Mouse (Mus musculus) CD4-positive, CD25-positive, alpha-beta regulatory T cell, adult 4 months (primary cell): Measurements from ENCODE around the gene Tasp1. TPM values are rescaled to one million over a fixed set of nuclear protein-coding genes. Genes with fewer than 3 reads are reported as not detected.
"Not testable (repeated sequence)": the region's sequence is repeated elsewhere in the genome, so short reads cannot be mapped to it uniquely, and the experiment has no call there.

Source experiments
- ATAC-seq: one replicate; pipeline ENCODE4 v1.8.0; 2017
- polyA plus RNA-seq, 2 experiments: library from polyadenylated mRNA; unstranded; fragments of 100-300 nt; shearing (Covaris generic); gene quantifications; one replicate each; pipeline ENCODE4 v1.2.1; 2017

The Tasp1 gene
- polyA plus RNA-seq, 2 experiments from 2014 or later = 113 to 114 TPM

GRCm38 (mm10) chr2:139878052-139878621 is 188.5 kb downstream of the Tasp1 start:
- no peak for ATAC-seq

DNA sequence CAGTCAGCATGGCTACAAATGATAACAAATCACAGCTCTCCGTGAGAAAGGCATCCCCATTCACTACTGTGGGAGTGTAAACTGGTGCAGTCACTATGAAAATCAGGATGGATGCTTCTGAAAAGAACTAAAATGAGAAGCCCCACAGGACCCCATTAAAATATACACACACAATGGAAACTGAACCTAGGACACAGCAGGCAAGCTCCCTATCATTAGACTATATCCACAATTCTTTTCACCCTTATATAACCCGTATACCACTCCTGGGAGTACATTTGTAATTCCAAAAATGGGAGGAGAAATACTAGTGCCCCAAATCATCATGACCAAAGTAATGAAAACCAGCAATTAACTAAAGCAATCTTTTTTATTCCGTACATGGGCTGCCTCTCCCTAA is 190.7 kb downstream of the Tasp1 start:
- ATAC-seq = no peak

DNA sequence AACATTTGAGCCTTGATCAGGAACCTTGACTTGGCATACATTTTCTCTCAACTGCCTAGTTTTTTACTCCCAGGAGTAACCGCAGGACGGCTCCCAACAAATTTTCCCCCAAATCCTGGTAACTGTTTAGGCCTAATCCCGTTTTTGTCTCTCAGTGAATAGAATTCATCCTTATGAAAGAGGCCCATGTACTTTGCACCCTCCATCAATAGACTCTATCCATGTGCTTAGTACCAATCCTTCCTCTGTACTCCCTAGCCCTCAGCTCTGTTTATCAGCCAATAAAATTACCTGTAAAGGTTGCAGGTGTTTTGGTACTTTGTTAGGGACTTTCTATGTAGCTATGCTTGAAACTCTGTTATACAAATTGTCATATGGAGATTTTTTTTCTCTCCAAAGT is 192.4 kb downstream of the Tasp1 start:
- ATAC-seq = no peak

GRCm38 (mm10) chr2:139873762-139874161 is 192.8 kb downstream of the Tasp1 start:
- ATAC-seq = no peak

GRCm38 (mm10) chr2:139869071-139869470 is 197.5 kb downstream of the Tasp1 start:
- ATAC-seq = not testable (repeated sequence)

GRCm38 (mm10) chr2:139863396-139863795 is 203.2 kb downstream of the Tasp1 start:
- ATAC-seq = not testable (repeated sequence)

DNA sequence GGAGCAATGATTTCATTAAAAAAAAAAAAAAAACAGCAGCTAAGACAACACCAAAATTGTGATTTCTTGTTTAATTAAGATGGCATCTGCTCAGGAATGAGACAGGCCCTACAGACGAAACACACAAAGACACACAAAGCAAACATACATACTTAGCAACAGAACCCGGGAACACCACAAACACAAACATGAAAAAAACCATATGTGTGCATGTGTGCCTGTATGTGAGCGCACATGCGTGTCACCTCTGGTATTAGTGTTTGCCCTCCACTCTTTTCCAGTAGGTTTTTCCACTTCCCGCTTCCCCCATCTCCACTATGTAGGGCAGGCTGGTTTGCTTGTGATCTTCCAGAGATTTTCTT is 206.5 kb downstream of the Tasp1 start:
- ATAC-seq = no peak

DNA sequence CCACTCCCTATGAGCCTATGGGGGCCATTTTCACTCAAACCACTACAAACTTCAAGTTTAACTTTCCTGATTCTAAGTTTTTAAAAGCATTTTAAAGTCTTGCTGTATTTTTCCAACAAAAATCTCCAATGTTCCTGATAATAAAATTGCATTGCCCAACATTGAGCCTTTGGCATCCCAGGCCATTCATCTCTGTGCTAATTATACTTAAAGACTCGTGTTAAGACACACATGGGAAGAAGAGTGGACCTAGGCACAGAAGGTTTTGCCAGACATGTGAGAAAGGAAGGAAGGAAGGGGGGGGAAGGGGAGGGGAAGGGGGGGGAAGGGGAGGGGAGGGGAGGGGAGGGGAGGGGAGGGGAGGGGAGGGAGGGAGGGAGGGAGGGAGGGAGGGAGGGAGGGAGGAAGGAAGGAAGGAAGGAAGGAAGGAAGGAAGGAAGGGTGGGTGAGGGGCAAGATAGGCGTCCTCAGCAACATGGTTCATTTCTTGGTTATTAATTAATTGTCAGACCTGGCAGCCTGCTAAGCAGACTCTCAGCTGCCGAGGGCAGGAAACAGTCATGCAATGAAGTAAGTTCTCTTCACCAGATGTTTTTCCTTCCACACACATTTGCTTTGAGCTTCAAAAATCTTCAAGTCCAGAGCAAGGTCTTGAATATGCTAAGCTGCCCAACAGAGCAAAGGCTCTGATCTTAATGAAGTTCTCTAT is 207.0 kb downstream of the Tasp1 start:
- ATAC-seq = no peak

GRCm38 (mm10) chr2:139849621-139850020 is 217.0 kb downstream of the Tasp1 start:
- ATAC-seq = no peak

DNA sequence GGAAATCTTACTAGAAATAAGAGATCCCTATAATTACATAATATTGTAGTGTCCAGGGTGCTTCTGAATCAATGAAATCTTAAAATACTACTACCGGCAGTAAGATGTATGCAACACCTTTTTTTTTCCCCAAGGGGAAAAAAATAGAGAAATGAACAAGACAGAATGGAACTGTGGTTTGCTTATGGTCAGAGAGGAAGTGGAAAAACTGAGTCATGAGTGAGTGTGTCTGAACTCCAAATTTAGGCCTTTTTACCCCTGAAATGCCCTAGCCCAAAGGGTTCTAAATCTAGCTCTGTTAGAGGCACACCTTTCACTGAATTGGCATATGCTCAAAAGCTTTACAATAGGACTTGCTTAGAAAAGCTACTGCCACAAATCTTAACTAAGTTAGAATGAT is 225.2 kb downstream of the Tasp1 start:
- peak; percentile 80 for ATAC-seq

- ATAC-seq = peak; percentile 18
These were observed 225.7 kb downstream of the Tasp1 start for GRCm38 (mm10) chr2:139840941-139841340.

- ATAC-seq = no peak
These were observed 244.8 kb downstream of the Tasp1 start for GRCm38 (mm10) chr2:139821589-139822378.

DNA sequence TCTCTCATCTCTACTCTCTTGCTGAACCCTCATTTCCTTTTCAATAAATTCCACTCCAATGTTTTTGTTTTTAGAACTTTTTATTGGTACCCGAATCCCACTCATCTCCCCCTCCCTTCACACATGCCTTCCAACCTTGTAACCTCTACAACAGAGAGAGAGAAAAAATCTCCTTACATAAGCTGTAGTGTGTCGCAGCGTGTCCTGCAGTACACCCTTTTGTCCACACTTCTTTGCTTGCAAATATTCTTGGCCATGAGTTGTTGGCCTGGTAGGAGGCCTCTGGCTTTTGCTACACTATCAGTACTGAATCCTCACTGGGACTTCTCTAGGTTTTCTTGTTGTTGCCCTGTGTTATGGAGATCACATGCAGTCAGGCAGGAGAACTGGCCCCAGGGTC is 249.3 kb downstream of the Tasp1 start:
- no peak for ATAC-seq

DNA sequence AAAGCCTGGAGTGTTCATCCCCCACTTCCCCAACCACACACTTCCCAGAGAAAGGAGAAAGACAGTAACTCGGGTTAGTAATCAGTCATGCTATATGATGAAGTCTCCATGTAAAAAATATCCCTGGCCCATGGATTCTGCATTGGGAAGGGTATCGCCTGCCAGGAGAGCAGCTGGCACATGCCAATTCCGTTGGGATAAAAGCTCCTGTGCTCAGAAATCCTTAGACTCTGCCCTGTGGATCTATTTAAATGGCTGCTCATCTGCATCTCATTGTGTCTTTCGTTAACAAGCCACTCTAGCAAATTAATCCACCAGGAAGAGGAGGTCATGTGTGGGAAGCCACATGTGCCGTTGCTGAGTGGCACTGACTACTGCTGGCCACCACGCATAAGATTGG is 258.7 kb downstream of the Tasp1 start:
- ATAC-seq = no peak

GRCm38 (mm10) chr2:139804041-139804440 is 262.6 kb downstream of the Tasp1 start:
- ATAC-seq = no peak

DNA sequence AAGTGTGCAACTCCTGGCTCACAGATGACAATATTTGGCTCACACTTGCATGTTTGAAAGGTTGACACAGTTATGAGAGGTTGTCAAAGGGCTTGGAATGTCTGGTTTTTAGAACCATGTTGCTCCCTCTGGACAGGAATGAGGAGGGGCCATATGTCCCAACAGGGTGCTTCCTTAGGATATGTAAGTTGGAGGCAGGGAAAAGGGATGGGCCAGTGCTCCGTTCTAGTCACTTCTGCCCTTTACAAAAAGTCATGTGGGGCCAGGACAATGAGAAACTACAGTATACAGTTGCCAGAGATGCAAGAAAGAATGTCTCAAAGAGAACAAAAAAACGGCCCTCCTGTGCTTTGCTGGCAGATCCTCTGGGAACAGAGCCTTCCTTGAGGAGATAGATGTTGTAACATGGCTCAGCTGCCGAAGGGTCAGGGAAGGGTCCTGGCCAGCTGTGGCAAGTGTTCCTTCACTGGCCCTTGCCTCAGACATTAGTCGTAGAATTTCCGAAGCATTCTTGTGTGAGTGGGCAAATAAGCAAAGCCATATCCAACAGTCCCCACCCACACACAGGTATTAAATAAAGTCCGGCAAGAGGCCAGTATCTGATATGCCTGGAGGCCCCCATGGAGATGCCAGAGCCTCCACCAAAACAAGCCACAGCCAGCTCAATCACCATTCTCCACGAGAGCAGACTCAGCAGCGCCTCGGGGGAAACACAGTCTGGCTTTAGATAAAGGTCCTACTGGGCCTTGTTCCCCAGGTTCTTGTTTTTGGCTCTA is 274.1 kb downstream of the Tasp1 start:
- ATAC-seq = no peak

DNA sequence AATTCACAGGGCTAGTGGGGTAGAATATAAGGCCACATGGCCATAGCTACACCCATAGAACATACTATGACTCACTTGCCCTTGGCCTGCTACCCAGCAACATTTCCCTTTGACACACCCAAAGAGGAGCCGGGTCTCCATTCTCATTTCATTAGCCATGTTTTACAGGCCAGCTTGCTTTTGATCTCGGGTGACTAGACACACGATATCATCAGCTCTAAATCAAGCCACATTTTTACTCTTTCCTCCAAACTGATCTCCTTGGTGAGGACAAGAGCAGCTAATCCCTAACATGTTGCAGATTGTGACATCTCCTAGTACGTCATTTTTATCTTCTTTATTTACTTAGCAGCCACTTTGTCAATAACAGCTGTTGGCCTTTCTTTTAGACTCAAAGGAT is 277.9 kb downstream of the Tasp1 start:
- ATAC-seq = no peak

- ATAC-seq = no peak
These were observed 281.7 kb downstream of the Tasp1 start for GRCm38 (mm10) chr2:139784946-139785345.

- ATAC-seq = no peak
These were observed 282.1 kb downstream of the Tasp1 start for GRCm38 (mm10) chr2:139784465-139784864.
